Mouse (Mus musculus) limb, embryonic 11.5 days (tissue): ENCODE data around the gene Spag5. TPM values are rescaled to one million over a fixed set of nuclear protein-coding genes. Genes with fewer than 3 reads are reported as not detected.
A peak's percentile ranks its signal among the peaks of the same experiment; 100 is the strongest.

Source experiments
- ATAC-seq: fragments of 200-750 bp; cut with Nextera tagmentation; 2 replicates; pipeline ENCODE4 v1.8.0; 2017; ENCODE audit warnings: low read depth; ENCODE audit not compliant: insufficient number of reproducible peaks, low FRiP score, low TSS enrichment
- DNase-seq: peaks from one replicate; pipeline ENCODE4 v3.0.0-alpha.2; 2015; ENCODE audit warnings: low spot score
- H3K27ac ChIP-seq: fragments of 300-500 bp; sonication (generic); replicated peaks from 2 replicates; pipeline ENCODE4 v1.5.1; 2014; ENCODE audit warnings: low read depth, mild to moderate bottlenecking, low read length
- H3K27me3 ChIP-seq: fragments of 300-500 bp; sonication (generic); 2 replicates; pipeline ENCODE4 v1.6.1; 2014; ENCODE audit warnings: mild to moderate bottlenecking, low read length, mixed read lengths; ENCODE audit not compliant: control insufficient read depth, insufficient read depth
- H3K36me3 ChIP-seq: fragments of 300-500 bp; sonication (generic); 2 replicates; pipeline ENCODE4 v1.6.1; 2014; ENCODE audit warnings: mild to moderate bottlenecking, low read length, moderate library complexity, mixed read lengths; ENCODE audit not compliant: control insufficient read depth, insufficient read depth
- H3K4me1 ChIP-seq: fragments of 300-500 bp; sonication (generic); 2 replicates; pipeline ENCODE4 v1.6.1; 2014; ENCODE audit warnings: low read length, mixed read lengths; ENCODE audit not compliant: control insufficient read depth, insufficient read depth
- H3K4me2 ChIP-seq: fragments of 300-500 bp; sonication (generic); 2 replicates; pipeline ENCODE4 v1.6.1; 2014; ENCODE audit warnings: low read depth, mild to moderate bottlenecking, moderate library complexity; ENCODE audit not compliant: severe bottlenecking
- H3K4me3 ChIP-seq: fragments of 300-500 bp; sonication (generic); 2 replicates; pipeline ENCODE4 v1.5.1; 2014; ENCODE audit warnings: low read depth, low read length
- H3K9ac ChIP-seq: fragments of 300-500 bp; sonication (generic); 2 replicates; pipeline ENCODE4 v1.6.1; 2014; ENCODE audit warnings: mild to moderate bottlenecking, low read length
- H3K9me3 ChIP-seq: fragments of 300-500 bp; sonication (generic); 2 replicates; pipeline ENCODE4 v1.6.1; 2016; ENCODE audit warnings: low read length; ENCODE audit not compliant: control insufficient read depth
- WGBS: fragments of 180-500 bp; shearing (Covaris S2); extraction: QIAGEN DNeasy Blood & Tissue Kit; methylation state at CpG from one replicate; pipeline ENCODE4 v1.1.7; 2014; 5-methylcytosine and 5-hydroxymethylcytosine counted together
- polyA plus RNA-seq: library from polyadenylated mRNA; unstranded; fragments of >200 nt; fragmentation: Nextera tagmentation; extraction: Ambion mirVana; gene quantifications from 2 replicates; pipeline ENCODE4 v1.2.1, GENCODE M21; 2014

Spag5 gene
- polyA plus RNA-seq, 1 experiment from 2014 or later = 65.6 TPM

DNA sequence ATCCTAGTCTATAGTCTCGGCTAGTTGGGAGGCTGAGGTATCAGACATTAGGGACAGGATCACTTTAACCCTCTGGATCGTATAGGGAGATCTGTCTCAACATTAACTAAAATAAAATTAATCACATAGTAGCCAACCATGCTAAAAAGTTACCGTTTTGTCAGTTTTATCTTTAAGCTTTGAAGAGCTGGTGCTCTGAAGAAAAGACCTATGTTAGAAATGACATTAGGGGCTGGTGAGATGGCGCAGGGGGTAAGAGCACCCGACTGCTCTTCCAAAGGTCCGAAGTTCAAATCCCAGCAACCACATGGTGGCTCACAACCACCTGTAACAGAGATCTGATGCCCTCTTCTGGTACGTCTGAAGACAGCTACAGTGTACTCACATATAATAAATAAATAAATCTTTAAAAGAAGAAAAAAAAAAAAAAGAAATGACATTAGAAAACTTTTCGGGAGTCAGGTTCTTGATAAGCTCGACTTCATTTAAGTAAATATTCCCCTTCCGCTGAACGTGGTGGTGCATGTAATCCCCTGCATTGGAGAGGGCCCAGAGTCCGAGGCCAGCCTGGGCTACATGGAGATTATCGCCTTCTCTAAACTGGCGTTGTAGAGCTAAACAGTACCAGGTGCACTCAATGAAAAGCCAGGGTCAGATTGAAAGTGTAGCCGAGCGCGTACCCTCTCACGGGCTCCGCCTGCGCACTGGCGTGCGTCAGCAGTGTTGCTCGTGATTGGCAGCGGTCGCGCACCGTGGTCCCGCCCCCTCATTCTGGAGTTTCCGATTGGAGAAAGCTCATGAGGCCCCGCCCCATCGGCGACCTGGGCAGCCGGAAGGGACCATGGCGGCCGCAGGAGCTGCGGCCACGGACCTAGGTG lies 26.5 kb downstream of the Spag5 start, which contains the start of gene Pigs:
Gene Pigs, plus strand, starts transcription at position 782 of the 878 bp plus-strand sequence.
- Histone ChIP-seq H3K27ac (no peak within 1 kb of the TSS), H3K9me3 (no peaks in the 10 kb centered on the region), H3K4me1 (peaks cover 1% of the 10 kb centered on the region; the same call in 1 of the 2 replicates), H3K4me2 (peak within 1 kb of the TSS; percentile 95), H3K36me3 (no peaks in the 10 kb centered on the region; the same call in 1 of the 2 replicates), H3K9ac (peak within 1 kb of the TSS; percentile 81), H3K4me3 (peak within 1 kb of the TSS; percentile 94), H3K27me3 (no peaks in the 10 kb centered on the region)
- peak; percentile 99 for DNase-seq
- 14% methylated on average over 37 of the region's 37 CpGs for WGBS
- peak; percentile 94 for ATAC-seq

DNA sequence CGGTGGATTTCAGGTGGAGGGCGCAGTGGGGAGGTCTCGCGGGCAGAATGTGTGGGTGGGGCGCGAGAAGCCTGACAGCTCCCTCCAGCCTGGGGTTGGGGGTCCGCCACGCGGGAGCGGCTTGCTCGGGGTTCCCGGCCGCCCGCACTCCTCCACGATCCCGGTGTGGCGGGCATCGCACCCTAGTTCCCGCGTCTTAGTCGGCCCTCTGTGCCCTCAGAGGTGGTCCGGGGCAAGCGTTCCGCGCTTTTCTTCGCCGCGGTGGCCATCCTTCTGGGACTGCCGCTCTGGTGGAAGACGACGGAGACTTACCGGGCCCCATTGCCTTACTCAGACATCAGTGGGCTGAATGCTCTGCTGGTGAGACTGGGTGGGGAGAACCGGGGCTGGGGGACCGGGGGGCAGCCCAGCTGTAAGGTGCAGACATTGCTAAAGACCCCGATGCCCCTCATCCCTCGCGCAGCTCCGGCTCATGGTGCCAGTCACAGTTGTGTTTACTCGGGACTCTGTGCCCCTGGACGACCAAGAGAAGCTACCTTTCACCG lies 27.3 kb downstream of the Spag5 start:
- Histone ChIP-seq H3K4me3 (peak overlapping the region; percentile 94), H3K36me3 (peaks cover 4% of the 10 kb centered on the region; the same call in 1 of the 2 replicates), H3K27ac (no peak overlapping the region), H3K4me2 (peak overlapping the region; percentile 95), H3K9ac (peak overlapping the region; percentile 81), H3K9me3 (no peaks in the 10 kb centered on the region), H3K4me1 (no peaks in the 10 kb centered on the region), H3K27me3 (no peaks in the 10 kb centered on the region)
- no peak for DNase-seq
- peak; percentile 31; the same call in 1 of the 2 replicates for ATAC-seq
- WGBS = 1% methylated on average over 41 of the region's 41 CpGs

DNA sequence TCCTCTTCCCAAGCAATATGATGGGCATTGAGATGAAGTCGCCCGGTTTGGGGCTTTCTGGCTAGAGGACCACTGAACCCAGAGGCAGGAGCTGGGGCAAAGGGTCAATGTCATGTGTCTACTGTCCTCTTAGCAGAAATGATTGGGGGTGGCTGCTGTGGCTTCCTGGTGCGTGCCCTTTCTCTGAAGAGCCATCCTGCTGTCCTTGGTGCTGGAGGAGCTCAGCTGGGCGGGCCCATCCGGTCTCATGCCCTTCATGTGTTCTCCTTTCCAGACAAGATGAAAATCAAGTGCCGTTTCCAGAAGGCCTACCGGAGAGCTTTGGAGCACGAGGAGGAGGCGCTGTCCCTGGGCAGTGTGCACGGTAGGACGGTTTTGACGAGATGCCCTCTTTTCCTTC lies 31.3 kb downstream of the Spag5 start:
- H3K4me1 ChIP-seq = no peaks in the 10 kb centered on the region
- no peaks in the 10 kb centered on the region for H3K27me3 ChIP-seq
- H3K4me3 ChIP-seq = no peak overlapping the region
- peaks cover 8% of the 10 kb centered on the region; the same call in 1 of the 2 replicates for H3K36me3 ChIP-seq
- H3K9ac ChIP-seq = no peak overlapping the region
- WGBS = 94% methylated on average over 12 of the region's 12 CpGs
- ATAC-seq (no peak), DNase-seq (no peak)
- no peak overlapping the region for H3K4me2 ChIP-seq
- H3K9me3 ChIP-seq = no peaks in the 10 kb centered on the region
- H3K27ac ChIP-seq = no peak overlapping the region

DNA sequence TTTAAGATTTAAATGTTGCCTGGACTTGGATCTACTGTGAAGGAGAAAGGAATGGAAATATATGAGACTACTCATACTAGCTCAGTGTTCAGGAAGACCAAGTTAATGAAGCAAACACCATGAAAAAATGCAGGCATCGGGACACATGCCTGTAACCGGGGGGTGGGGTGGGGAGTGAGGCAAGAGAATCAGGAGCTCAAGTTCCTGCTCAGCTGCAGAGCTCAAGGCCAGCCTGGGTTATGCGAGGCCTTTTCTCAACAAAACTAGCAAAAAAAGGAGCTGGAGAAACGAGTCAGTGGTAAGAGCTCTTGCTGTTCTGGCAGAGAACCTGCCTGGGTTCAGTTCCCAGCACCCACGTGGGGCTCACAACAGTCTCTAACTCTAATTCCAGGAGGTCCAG lies 32.7 kb downstream of the Spag5 start:
- Histone ChIP-seq H3K4me1 (no peaks in the 10 kb centered on the region), H3K36me3 (peaks cover 8% of the 10 kb centered on the region; the same call in 1 of the 2 replicates), H3K9me3 (no peaks in the 10 kb centered on the region), H3K27me3 (no peaks in the 10 kb centered on the region), H3K4me2 (no peak overlapping the region), H3K27ac (no peak overlapping the region), H3K4me3 (no peak overlapping the region), H3K9ac (no peak overlapping the region)
- DNase-seq = no peak
- 94% methylated on average over 5 of the region's 5 CpGs for WGBS
- no peak for ATAC-seq

DNA sequence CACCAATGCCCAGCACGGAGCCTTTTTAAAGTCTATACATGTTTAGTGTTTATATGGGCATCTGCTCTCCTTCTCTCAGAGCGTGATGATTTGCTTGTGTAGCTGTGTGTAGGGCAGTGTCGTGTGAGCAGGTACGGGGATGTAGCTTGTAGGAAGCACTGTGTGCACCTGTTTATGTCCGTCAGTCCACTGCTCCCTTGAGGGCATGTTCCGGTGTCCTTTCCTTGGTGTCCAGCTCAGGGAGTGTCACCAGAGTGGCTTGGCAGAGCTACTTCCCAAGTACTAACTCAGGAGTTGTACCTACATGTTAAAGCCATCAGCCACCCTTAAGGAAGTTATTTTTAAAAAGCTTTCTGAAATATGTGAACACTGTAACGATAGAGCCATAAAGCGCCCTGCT lies 35.7 kb downstream of the Spag5 start:
- no peaks in the 10 kb centered on the region for H3K27me3 ChIP-seq
- no peak for ATAC-seq
- H3K27ac ChIP-seq = no peak overlapping the region
- no peaks in the 10 kb centered on the region for H3K9me3 ChIP-seq
- H3K4me3 ChIP-seq = no peak overlapping the region
- no peak overlapping the region for H3K9ac ChIP-seq
- no peak for DNase-seq
- H3K36me3 ChIP-seq = peaks cover 10% of the 10 kb centered on the region; the same call in 1 of the 2 replicates
- no peak overlapping the region for H3K4me2 ChIP-seq
- H3K4me1 ChIP-seq = no peaks in the 10 kb centered on the region
- 93% methylated on average over 8 of the region's 8 CpGs for WGBS

DNA sequence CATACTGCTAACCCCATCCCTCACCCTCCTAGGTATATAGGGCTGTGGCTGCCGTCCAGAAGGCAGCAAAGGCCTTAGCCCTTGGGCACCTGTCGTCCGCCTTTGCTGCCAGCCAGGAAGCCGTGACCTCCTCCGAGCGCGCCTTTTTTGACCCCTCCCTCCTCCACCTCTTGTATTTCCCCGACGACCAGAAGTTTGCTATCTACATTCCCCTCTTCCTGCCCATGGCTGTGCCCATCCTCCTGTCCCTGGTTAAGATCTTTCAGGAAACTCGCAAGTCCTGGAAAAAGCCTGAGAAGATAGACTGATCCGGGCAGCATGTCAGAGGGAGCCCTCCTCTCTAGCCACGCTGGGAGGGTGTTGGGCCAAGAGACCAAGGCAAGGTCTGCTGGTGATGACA lies 40.4 kb downstream of the Spag5 start:
- Histone ChIP-seq H3K27me3 (no peaks in the 10 kb centered on the region), H3K4me2 (no peak overlapping the region), H3K4me3 (no peak overlapping the region), H3K36me3 (peaks cover 2% of the 10 kb centered on the region), H3K4me1 (peaks cover 15% of the 10 kb centered on the region), H3K27ac (no peak overlapping the region), H3K9me3 (no peaks in the 10 kb centered on the region), H3K9ac (no peak overlapping the region)
- no peak for DNase-seq
- no peak for ATAC-seq
- WGBS = 81% methylated on average over 12 of the region's 12 CpGs

DNA sequence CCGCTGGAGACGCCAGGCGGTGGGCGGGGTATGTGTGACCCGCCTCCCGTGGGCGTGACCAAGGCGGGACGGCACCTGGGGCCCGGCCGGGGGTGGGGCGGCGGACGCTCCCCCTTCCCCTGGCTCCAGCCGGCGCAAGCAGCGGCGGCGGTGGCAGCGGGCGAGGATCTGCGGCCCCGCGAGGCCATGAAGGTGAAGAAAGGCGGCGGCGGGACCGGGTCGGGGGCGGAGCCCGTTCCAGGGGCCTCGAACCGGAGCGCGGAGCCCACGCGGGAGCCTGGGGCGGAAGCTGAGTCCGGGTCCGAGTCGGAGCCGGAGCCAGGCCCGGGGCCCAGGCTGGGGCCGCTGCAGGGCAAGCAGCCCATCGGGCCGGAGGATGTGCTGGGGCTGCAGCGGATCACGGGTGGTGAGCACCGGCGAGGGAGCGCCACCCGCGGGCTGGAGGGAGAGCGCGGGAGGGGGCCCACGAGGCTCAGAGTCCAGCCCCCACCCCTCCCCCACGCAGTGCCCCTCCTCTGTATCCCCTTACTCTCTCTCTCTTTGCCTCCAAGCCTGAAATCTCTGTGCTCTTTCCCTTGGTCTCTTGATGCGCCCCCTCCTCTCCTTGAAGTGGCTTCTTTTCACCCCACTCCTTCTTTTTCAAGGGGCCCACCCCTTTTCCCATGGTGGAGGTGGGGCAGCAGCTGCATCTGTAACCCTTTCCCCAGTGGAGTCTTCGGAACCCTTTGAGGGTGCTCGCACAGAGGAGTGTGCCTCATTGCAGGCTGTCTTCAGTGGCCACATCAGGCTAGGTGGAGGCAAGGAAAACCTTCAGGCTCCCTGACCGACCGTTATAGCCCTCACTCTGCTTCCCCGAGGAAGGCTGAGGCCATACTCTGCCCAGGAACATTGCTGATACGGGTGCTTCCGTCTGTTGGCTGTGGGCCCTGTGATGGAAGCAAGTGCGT lies 42.3 kb downstream of the Spag5 start, which contains the start of gene Unc119:
Gene Unc119, plus strand, starts transcription at position 102 of the 947 bp plus-strand sequence.
- peak; percentile 85 for ATAC-seq
- peaks cover 7% of the 10 kb centered on the region for H3K36me3 ChIP-seq
- 1% methylated on average over 63 of the region's 66 CpGs for WGBS

More for the DNA sequence above, 42.3 kb downstream of the Spag5 start, which contains the start of gene Unc119:
- Histone ChIP-seq H3K4me2 (peak within 1 kb of the TSS; percentile 51), H3K4me1 (peaks cover 15% of the 10 kb centered on the region), H3K9ac (peak within 1 kb of the TSS; percentile 93), H3K27ac (peak within 1 kb of the TSS; percentile 84), H3K4me3 (peak within 1 kb of the TSS; percentile 87), H3K9me3 (no peaks in the 10 kb centered on the region), H3K27me3 (no peaks in the 10 kb centered on the region)
- peak; percentile 87 for DNase-seq
